19 mouse cellular contexts compared by ENCODE assay signal in genomic region chr17:6035661-6036060, GRCm38 (mm10).
"Had no signal": no experiment of that assay in that cellular context is flagged by ENCODE, and none has a peak within 500 bp of the region (broad histone marks: within the 10 kb centered on the region; RNA-seq: fewer than 3 reads in every experiment).

No protein-coding gene starts in this region.

- H3K9me3 ChIP-seq: heart, embryonic 10.5 days; heart, embryonic 12.5 days; hindbrain, embryonic 10.5 days; hindbrain, embryonic 12.5 days; hindbrain, embryonic 15.5 days; intestine, embryonic 15.5 days; limb, embryonic 10.5 days; limb, embryonic 12.5 days had no signal

- H3K4me3 ChIP-seq: gastrocnemius, adult 2 months; heart, embryonic 10.5 days; heart, embryonic 12.5 days; hindbrain, embryonic 10.5 days; hindbrain, embryonic 12.5 days; hindbrain, embryonic 15.5 days; intestine, embryonic 15.5 days; layer of hippocampus, adult 2 months; left cerebral cortex, adult 2 months; limb, embryonic 10.5 days; limb, embryonic 12.5 days had no signal

- H3K27ac ChIP-seq: gastrocnemius, adult 2 months; heart, embryonic 10.5 days; hindbrain, embryonic 10.5 days; hindbrain, embryonic 12.5 days; hindbrain, embryonic 15.5 days; intestine, embryonic 15.5 days; layer of hippocampus, adult 2 months; left cerebral cortex, adult 2 months; limb, embryonic 10.5 days; limb, embryonic 12.5 days had no signal

- H3K27me3 ChIP-seq: hindbrain, embryonic 12.5 days; hindbrain, embryonic 15.5 days; intestine, embryonic 15.5 days had no signal

- DNase-seq: gastrocnemius, adult 2 months; gastrocnemius, postnatal 10 days; gastrocnemius, postnatal 25 days; heart, adult 18-20 months; heart, postnatal 10 days; heart, postnatal 4 days; kidney, adult 8-10 months; liver had no signal

- ATAC-seq: inflammation-experienced regulatory T-cells, adult 6 months had no signal

- H3K36me3 ChIP-seq: hindbrain, embryonic 10.5 days; hindbrain, embryonic 12.5 days; hindbrain, embryonic 15.5 days; limb, embryonic 10.5 days; limb, embryonic 12.5 days had no signal

- H3K4me2 ChIP-seq: heart, embryonic 12.5 days; hindbrain, embryonic 12.5 days; hindbrain, embryonic 15.5 days; intestine, embryonic 15.5 days; limb, embryonic 12.5 days had no signal

- H3K9ac ChIP-seq: heart, embryonic 12.5 days; hindbrain, embryonic 12.5 days; hindbrain, embryonic 15.5 days; intestine, embryonic 15.5 days; limb, embryonic 12.5 days had no signal

- H3K4me1 ChIP-seq: heart, embryonic 10.5 days; heart, embryonic 12.5 days; hindbrain, embryonic 10.5 days; hindbrain, embryonic 12.5 days; hindbrain, embryonic 15.5 days; intestine, embryonic 15.5 days; limb, embryonic 10.5 days; limb, embryonic 12.5 days had no signal
